Mouse (Mus musculus) hindbrain, embryonic 13.5 days (tissue): ENCODE measurements at regions not wholly inside any gene's neighbourhood (a gene's known extent, or its start where the extent isn't known, plus 50 kb on each side); places are given as distances from the start of the nearest gene placed in this dataset.

Source experiments
- ATAC-seq: fragments of 200-750 bp; cut with Nextera tagmentation; 2 replicates; pipeline ENCODE4 v1.8.0; 2017; ENCODE audit warnings: moderate TSS enrichment; ENCODE audit not compliant: low FRiP score
- H3K27ac ChIP-seq: fragments of 300-500 bp; sonication (generic); 2 replicates; pipeline ENCODE4 v1.5.1; 2015; ENCODE audit warnings: inconsistent platforms, mild to moderate bottlenecking, moderate library complexity
- H3K27me3 ChIP-seq: fragments of 300-500 bp; sonication (generic); 2 replicates; pipeline ENCODE4 v1.6.1; 2015; ENCODE audit warnings: mild to moderate bottlenecking, inconsistent platforms
- H3K36me3 ChIP-seq: fragments of 300-500 bp; sonication (generic); 2 replicates; pipeline ENCODE4 v1.6.1; 2015; ENCODE audit warnings: mild to moderate bottlenecking, inconsistent platforms
- H3K4me1 ChIP-seq: fragments of 300-500 bp; sonication (generic); replicated peaks from 2 replicates; pipeline ENCODE4 v1.6.1; 2015; ENCODE audit warnings: inconsistent platforms
- H3K4me2 ChIP-seq: fragments of 300-500 bp; sonication (generic); 2 replicates; pipeline ENCODE4 v1.6.1; 2015; ENCODE audit warnings: inconsistent platforms, mild to moderate bottlenecking, moderate library complexity
- H3K4me3 ChIP-seq: fragments of 300-500 bp; sonication (generic); 2 replicates; pipeline ENCODE4 v1.5.1; 2015; ENCODE audit warnings: mild to moderate bottlenecking, inconsistent platforms
- H3K9ac ChIP-seq: fragments of 300-500 bp; sonication (generic); 2 replicates; pipeline ENCODE4 v1.6.1; 2015; ENCODE audit warnings: mild to moderate bottlenecking, inconsistent platforms
- H3K9me3 ChIP-seq: fragments of 300-500 bp; sonication (generic); 2 replicates; pipeline ENCODE4 v1.6.1; 2016; ENCODE audit warnings: inconsistent platforms
- WGBS: fragments of 180-500 bp; shearing (Covaris S2); methylation state at CpG from one replicate; pipeline ENCODE4 v1.1.7; 2015; 5-methylcytosine and 5-hydroxymethylcytosine counted together

DNA sequence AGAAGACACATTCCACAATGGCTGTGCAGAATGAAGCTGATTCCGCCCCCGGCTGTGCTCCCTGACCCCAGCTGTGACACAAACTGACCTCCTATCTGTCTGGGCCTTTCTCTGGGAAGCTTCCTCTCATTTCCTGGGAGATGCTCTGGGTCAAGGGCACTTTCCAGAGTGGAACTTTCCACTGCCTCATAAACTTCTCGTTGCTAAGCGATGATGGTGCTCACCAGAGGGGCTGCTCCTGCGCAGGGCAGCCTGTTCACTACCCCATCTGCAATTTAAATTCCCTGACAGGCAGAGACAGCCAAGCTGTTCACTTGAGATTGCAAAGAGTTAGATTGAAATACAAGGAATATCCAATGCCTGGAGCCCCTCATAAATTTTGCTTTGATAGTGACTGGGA lies 116.7 kb upstream of the 1700012A03Rik start:
- no peak for ATAC-seq

DNA sequence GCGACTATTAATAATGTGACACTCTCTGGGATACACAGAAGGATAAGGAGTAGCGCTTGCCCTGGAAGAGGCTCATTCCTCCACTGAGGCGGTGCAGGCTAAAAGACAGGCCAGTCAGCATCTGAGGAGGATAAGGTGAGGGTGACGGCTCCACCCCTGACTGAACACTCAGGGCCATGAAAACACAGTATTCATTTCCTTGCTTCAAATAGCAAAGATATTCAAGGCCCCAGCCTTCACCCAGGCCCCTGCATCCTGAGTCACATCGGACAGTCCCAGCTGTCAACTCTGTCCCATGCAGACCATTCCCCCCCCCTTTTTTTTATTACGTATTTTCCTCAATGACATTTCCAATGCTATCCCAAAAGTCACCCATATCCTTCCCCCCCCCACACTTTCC lies 118.9 kb upstream of the 1700012A03Rik start:
- WGBS = 92% methylated on average over 6 of the region's 6 CpGs
- H3K4me2 ChIP-seq = no peak overlapping the region
- no peaks in the 10 kb centered on the region for H3K9me3 ChIP-seq
- no peak for ATAC-seq
- no peaks in the 10 kb centered on the region for H3K36me3 ChIP-seq
- peaks cover 16% of the 10 kb centered on the region for H3K4me1 ChIP-seq
- H3K4me3 ChIP-seq = no peak overlapping the region
- no peak overlapping the region for H3K27ac ChIP-seq
- H3K27me3 ChIP-seq = no peaks in the 10 kb centered on the region
- no peak overlapping the region for H3K9ac ChIP-seq

More for the DNA sequence above, 116.7 kb upstream of the 1700012A03Rik start:
- no peaks in the 10 kb centered on the region for H3K9me3 ChIP-seq
- H3K4me2 ChIP-seq = no peak overlapping the region
- H3K36me3 ChIP-seq = no peaks in the 10 kb centered on the region
- H3K4me3 ChIP-seq = no peak overlapping the region
- H3K27me3 ChIP-seq = no peaks in the 10 kb centered on the region
- WGBS = 19% methylated on average over 5 of the region's 5 CpGs
- H3K9ac ChIP-seq = 0 out of 2 replicates have a peak overlapping the region, but pooled peaks have one; percentile 15
- H3K27ac ChIP-seq = peak overlapping the region; percentile 62; the same call in 1 of the 2 replicates
- H3K4me1 ChIP-seq = peaks cover 22% of the 10 kb centered on the region

DNA sequence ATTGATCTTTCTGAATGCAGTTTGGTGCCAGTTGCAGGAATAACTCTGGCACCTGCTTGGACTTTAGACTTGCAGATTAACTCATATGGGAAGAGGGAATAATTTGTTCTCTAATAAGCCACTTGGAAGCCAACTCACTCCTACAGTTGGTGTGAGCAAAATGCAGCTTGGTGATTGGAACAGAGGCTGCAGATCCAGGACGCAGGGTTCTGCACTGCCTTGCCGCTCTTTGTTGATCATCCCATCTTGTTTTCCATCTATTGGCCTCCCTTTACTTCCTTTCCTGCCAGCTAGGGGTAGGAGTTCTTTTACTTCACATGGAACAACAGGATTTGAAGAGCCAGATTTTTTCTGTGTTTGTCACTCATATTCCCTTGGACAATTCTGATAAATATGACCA lies 120.9 kb upstream of the 1700012A03Rik start:
- Histone ChIP-seq H3K27me3 (no peaks in the 10 kb centered on the region), H3K9ac (no peak overlapping the region), H3K4me1 (peaks cover 20% of the 10 kb centered on the region), H3K9me3 (no peaks in the 10 kb centered on the region), H3K4me3 (no peak overlapping the region), H3K27ac (no peak overlapping the region), H3K36me3 (no peaks in the 10 kb centered on the region), H3K4me2 (no peak overlapping the region)
- ATAC-seq = no peak
- WGBS = 98% methylated on average over 2 of the region's 2 CpGs

DNA sequence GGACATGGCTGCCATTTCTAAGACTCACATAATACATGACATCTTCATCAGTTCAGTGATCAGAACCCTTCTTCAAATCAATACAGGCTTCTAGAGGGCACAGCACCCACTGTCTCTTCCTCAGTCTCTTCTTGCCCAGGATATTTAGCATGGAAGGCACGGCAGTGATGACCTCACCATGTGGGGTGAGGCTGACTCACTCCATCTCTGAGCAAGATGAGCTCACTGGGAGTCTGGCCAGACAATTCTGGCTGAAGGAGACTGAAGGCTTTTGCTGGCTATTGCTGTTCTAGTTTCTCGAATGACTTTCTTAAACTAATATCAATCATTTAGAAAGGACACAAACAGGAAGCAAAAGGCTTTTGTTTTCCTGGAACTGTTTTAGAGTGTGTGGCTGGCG lies 122.9 kb upstream of the 1700012A03Rik start:
- H3K4me2 ChIP-seq = no peak overlapping the region
- ATAC-seq = no peak

DNA sequence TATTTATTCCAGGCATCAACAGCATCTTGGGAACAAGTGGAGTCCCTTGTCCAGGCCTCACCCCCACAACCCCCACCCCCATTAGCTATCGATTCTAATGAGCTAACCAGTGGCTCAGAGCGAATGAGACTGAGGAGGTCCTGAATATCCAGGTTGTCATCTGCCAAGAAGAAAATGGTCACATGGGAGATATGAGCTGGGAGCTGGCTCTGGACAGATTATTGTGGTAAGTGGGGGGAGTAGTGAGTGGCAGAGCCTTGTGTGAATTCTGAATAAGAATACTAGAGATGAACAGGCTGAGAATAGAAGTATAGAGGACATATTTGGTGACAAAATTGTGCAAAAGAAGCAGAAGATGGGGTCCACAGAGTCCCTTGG lies 125.4 kb upstream of the 1700012A03Rik start:
- 59% methylated on average over 2 of the region's 2 CpGs for WGBS
- Histone ChIP-seq H3K36me3 (no peaks in the 10 kb centered on the region), H3K4me1 (peaks cover 10% of the 10 kb centered on the region), H3K4me2 (no peak overlapping the region), H3K9me3 (no peaks in the 10 kb centered on the region), H3K9ac (no peak overlapping the region), H3K4me3 (no peak overlapping the region), H3K27ac (peak overlapping the region; percentile 58), H3K27me3 (no peaks in the 10 kb centered on the region)
- ATAC-seq = 0 out of 2 replicates have a peak, but pooled peaks have one; percentile 17

More for the DNA sequence above, 122.9 kb upstream of the 1700012A03Rik start:
- H3K27me3 ChIP-seq = no peaks in the 10 kb centered on the region
- H3K4me3 ChIP-seq = no peak overlapping the region
- H3K4me1 ChIP-seq = peaks cover 10% of the 10 kb centered on the region
- H3K9me3 ChIP-seq = no peaks in the 10 kb centered on the region
- WGBS = 69% methylated on average over 3 of the region's 3 CpGs
- no peak overlapping the region for H3K9ac ChIP-seq
- no peaks in the 10 kb centered on the region for H3K36me3 ChIP-seq
- no peak overlapping the region for H3K27ac ChIP-seq

- H3K27me3 ChIP-seq = no peaks in the 10 kb centered on the region
- ATAC-seq = peak; percentile 59; the same call in 1 of the 2 replicates
- peak overlapping the region; percentile 58 for H3K27ac ChIP-seq
- H3K4me1 ChIP-seq = peaks cover 10% of the 10 kb centered on the region
- H3K9me3 ChIP-seq = no peaks in the 10 kb centered on the region
- WGBS = 32% methylated on average over 3 of the region's 3 CpGs
- no peak overlapping the region for H3K4me3 ChIP-seq
- H3K9ac ChIP-seq = no peak overlapping the region
- H3K36me3 ChIP-seq = no peaks in the 10 kb centered on the region
- no peak overlapping the region for H3K4me2 ChIP-seq
Observed at GRCm38 (mm10) chr6:31923951-31924668, 125.9 kb upstream of the 1700012A03Rik start.

- ATAC-seq = no peak
- WGBS = 91% methylated on average over 9 of the region's 9 CpGs
- Histone ChIP-seq H3K9ac (no peak overlapping the region), H3K4me3 (no peak overlapping the region), H3K27ac (no peak overlapping the region), H3K27me3 (no peaks in the 10 kb centered on the region), H3K9me3 (no peaks in the 10 kb centered on the region), H3K4me1 (peaks cover 16% of the 10 kb centered on the region), H3K36me3 (no peaks in the 10 kb centered on the region), H3K4me2 (no peak overlapping the region)
Observed at GRCm38 (mm10) chr6:31921561-31922152, 128.4 kb upstream of the 1700012A03Rik start.

DNA sequence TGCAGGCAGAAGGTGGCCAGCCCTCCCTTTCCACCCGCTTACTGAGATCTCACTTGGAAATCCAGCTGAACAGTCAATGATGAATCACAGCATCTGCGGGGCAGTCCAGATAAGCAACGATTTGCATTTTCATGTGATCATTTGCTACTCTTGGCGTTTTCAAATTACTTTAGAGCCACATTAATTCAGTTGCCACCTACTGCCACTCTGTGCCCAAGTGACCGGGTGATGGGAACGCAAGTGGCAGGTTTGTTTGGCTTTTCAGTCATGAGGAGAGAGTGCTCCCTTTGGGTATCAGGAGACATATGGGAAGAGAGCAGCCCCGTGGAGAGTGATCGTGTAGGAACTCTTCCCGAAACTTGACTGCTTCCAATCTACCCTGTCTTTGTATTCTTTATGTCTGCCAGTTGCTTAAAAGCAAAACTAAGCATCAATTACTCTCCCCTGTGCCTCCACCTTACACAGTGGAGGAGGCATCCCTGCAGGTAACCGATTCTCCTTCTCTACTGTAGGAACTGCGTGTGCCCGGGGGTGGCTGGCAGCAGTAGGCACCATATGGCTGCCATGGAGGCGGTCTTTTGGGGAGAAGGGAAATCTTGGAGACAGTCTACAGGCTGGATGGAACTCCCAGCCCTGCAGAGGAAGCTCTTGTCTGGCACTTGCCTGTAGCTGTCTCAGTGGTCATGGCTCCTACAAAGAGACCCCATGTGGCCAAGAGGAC lies 132.5 kb upstream of the 1700012A03Rik start:
- no peak overlapping the region for H3K4me3 ChIP-seq
- H3K9ac ChIP-seq = no peak overlapping the region
- H3K27ac ChIP-seq = no peak overlapping the region
- no peaks in the 10 kb centered on the region for H3K9me3 ChIP-seq
- WGBS = 75% methylated on average over 13 of the region's 13 CpGs
- no peaks in the 10 kb centered on the region for H3K27me3 ChIP-seq
- H3K4me2 ChIP-seq = no peak overlapping the region
- H3K4me1 ChIP-seq = 0 out of 2 replicates have a peak, but pooled peaks cover 6% of the 10 kb centered on the region
- H3K36me3 ChIP-seq = no peaks in the 10 kb centered on the region
- ATAC-seq = no peak

- Histone ChIP-seq H3K4me2 (no peak overlapping the region), H3K4me3 (no peak overlapping the region), H3K36me3 (no peaks in the 10 kb centered on the region), H3K27me3 (0 out of 2 replicates have a peak, but pooled peaks cover 6% of the 10 kb centered on the region), H3K27ac (no peak overlapping the region), H3K9ac (no peak overlapping the region), H3K9me3 (no peaks in the 10 kb centered on the region), H3K4me1 (peaks cover 8% of the 10 kb centered on the region)
- WGBS = 79% methylated on average over 2 of the region's 2 CpGs
- no peak for ATAC-seq
Observed at GRCm38 (mm10) chr6:31901791-31902190, 148.3 kb upstream of the 1700012A03Rik start.

GRCm38 (mm10) chr6:31899055-31899454 lies 151.0 kb upstream of the 1700012A03Rik start:
- Histone ChIP-seq H3K9ac (no peak overlapping the region), H3K4me1 (peaks cover 8% of the 10 kb centered on the region), H3K27ac (no peak overlapping the region), H3K27me3 (0 out of 2 replicates have a peak, but pooled peaks cover 6% of the 10 kb centered on the region), H3K9me3 (no peaks in the 10 kb centered on the region), H3K4me2 (no peak overlapping the region), H3K36me3 (no peaks in the 10 kb centered on the region), H3K4me3 (no peak overlapping the region)
- no peak for ATAC-seq
- WGBS = 58% methylated on average over 3 of the region's 3 CpGs

DNA sequence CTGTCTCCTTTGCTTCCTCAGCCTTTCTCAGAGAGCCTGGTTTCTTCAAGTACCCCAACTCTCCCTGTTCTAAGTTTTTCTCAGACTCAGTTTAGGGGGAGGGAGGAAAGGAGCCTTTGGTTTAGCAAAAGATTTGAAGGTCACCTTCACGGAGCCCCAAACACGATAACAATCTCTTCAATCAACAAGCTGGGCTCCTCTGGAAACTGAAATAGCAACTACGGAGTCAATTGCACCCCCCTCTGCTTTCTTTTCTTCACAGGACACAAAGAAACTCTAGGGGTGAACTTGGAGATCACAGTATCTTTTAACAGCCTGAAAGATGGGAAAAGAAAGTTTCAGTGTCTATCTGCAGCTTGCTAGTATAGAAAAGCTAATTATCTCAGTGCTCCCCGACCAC lies 151.4 kb upstream of the 1700012A03Rik start:
- ATAC-seq = no peak
- Histone ChIP-seq H3K9me3 (no peaks in the 10 kb centered on the region), H3K27me3 (0 out of 2 replicates have a peak, but pooled peaks cover 6% of the 10 kb centered on the region)

GRCm38 (mm10) chr6:31897001-31897400 lies 153.0 kb upstream of the 1700012A03Rik start:
- Histone ChIP-seq H3K36me3 (no peaks in the 10 kb centered on the region), H3K9ac (no peak overlapping the region), H3K9me3 (no peaks in the 10 kb centered on the region), H3K27ac (no peak overlapping the region), H3K4me1 (peaks cover 8% of the 10 kb centered on the region), H3K27me3 (peaks cover 6% of the 10 kb centered on the region; the same call in 1 of the 2 replicates), H3K4me3 (no peak overlapping the region), H3K4me2 (no peak overlapping the region)
- no peak for ATAC-seq
- WGBS = 50% methylated on average over 3 of the region's 3 CpGs

More for the DNA sequence above, 151.4 kb upstream of the 1700012A03Rik start:
- no peak overlapping the region for H3K4me2 ChIP-seq
- 16% methylated on average over 4 of the region's 4 CpGs for WGBS
- no peak overlapping the region for H3K4me3 ChIP-seq
- no peak overlapping the region for H3K9ac ChIP-seq
- H3K4me1 ChIP-seq = peaks cover 8% of the 10 kb centered on the region
- no peak overlapping the region for H3K27ac ChIP-seq
- no peaks in the 10 kb centered on the region for H3K36me3 ChIP-seq
